In genomic region chr6:91440474-91441144, GRCm38 (mm10) we compare ENCODE assay signal across 8 mouse cellular contexts. TPM values are rescaled to one million over a fixed set of nuclear protein-coding genes. Genes with fewer than 3 reads are reported as not detected.
DNase-seq lines count a peak whose midpoint lies in the region; ATAC-seq lines count a peak whose summit lies in the region.

No protein-coding gene starts in this region.

- intact Hi-C loops in left cerebral cortex, postnatal 14 days (cut with DNase I) = no loop called here

- H3K4me2 ChIP-seq in intestine, embryonic 14.5 days (ENCODE audit: low read length) = peak overlapping the region; percentile 97

- 2% methylated on average over 30 of the region's 30 CpGs for WGBS in intestine, embryonic 14.5 days

- DNase-seq in adrenal gland, adult 18-20 months (ENCODE audit: low spot score in 2 of 2) = peak; percentile 96 to 97
- peak; percentile 97 for DNase-seq in embryo, embryonic 11 days
- DNase-seq in gastrocnemius, postnatal 25 days = peak; percentile 88
- DNase-seq in intestine, embryonic 14.5 days (ENCODE audit: low spot score) = peak; percentile 99
- peak; percentile 98 to 99 for DNase-seq in left cerebral cortex, postnatal 14 days (ENCODE audit: low spot score in 2 of 2)
- DNase-seq in mesoderm, embryonic 11.5 days (ENCODE audit: low read depth, low spot score) = peak; percentile 96
- DNase-seq in right cerebral cortex, postnatal 36 days (ENCODE audit: low spot score in 2 of 2) = peak; percentile 96
- DNase-seq in yolk sac, embryonic 10.5 days (ENCODE audit: low spot score) = peak; percentile 95

- peak overlapping the region; percentile 65 for H3K9ac ChIP-seq in intestine, embryonic 14.5 days (ENCODE audit: low read length)

- H3K4me3 ChIP-seq in intestine, embryonic 14.5 days (ENCODE audit: low read depth, low read length) = peak overlapping the region; percentile 62

- H3K4me1 ChIP-seq in intestine, embryonic 14.5 days (replicated peaks; ENCODE audit: control insufficient read depth, insufficient read depth, low read length) = no peaks in the 10 kb centered on the region; the same call in 1 of the 2 replicates

- peak; percentile 96 for ATAC-seq in intestine, embryonic 14.5 days (replicated peaks; ENCODE audit: low FRiP score, low TSS enrichment, low read depth)

- peaks cover 10% of the 10 kb centered on the region for H3K27me3 ChIP-seq in intestine, embryonic 14.5 days (replicated peaks; ENCODE audit: control insufficient read depth, insufficient read depth, low read length)

- peak overlapping the region; percentile 54 for H3K27ac ChIP-seq in intestine, embryonic 14.5 days (ENCODE audit: low read depth)

- no peaks in the 10 kb centered on the region for H3K9me3 ChIP-seq in intestine, embryonic 14.5 days (ENCODE audit: control insufficient read depth, low read length)

- H3K36me3 ChIP-seq in intestine, embryonic 14.5 days (ENCODE audit: control insufficient read depth, insufficient read depth, low read length) = no peaks in the 10 kb centered on the region

RNA-seq across cellular contexts. Expression of gene Wnt7a, which starts 29.4 kb away (rescaled TPM):
- not detected for total RNA-seq in adrenal gland, adult 18-20 months (2021)
- not detected for total RNA-seq in gastrocnemius, postnatal 25 days (2021)
- 0.05 TPM in 1 of 2 replicates, not detected in the other for polyA plus RNA-seq in intestine, embryonic 14.5 days (2014; fragmentation: Nextera tagmentation; extraction: Ambion mirVana)
- 10 to 100 TPM; 11.5 to 18.4 TPM for total RNA-seq in left cerebral cortex, postnatal 14 days (2021)

RNA-seq across cellular contexts. Expression of gene Chchd4, which starts 32.7 kb away (rescaled TPM):
- 10 to 100 TPM; 19.5 to 21.5 TPM for total RNA-seq in adrenal gland, adult 18-20 months (2021)
- total RNA-seq in gastrocnemius, postnatal 25 days (2021) = 1 to 10 TPM; 8.6 to 8.7 TPM
- polyA plus RNA-seq in intestine, embryonic 14.5 days (2014; fragmentation: Nextera tagmentation; extraction: Ambion mirVana) = 37.7 and 38.5 TPM in 2 replicates
- total RNA-seq in left cerebral cortex, postnatal 14 days (2021) = 10 to 100 TPM; 19.0 to 19.5 TPM

RNA-seq across cellular contexts. Expression of gene Tmem43, which starts 32.9 kb away (rescaled TPM):
- 10 to 100 TPM; 45.9 to 55.6 TPM for total RNA-seq in adrenal gland, adult 18-20 months (2021)
- 10 to 100 TPM; 22.7 to 39.4 TPM for total RNA-seq in gastrocnemius, postnatal 25 days (2021)
- 45.4 and 48.3 TPM in 2 replicates for polyA plus RNA-seq in intestine, embryonic 14.5 days (2014; fragmentation: Nextera tagmentation; extraction: Ambion mirVana)
- 10 to 100 TPM; 23.0 to 26.7 TPM for total RNA-seq in left cerebral cortex, postnatal 14 days (2021)

Comparison
In these comparisons a context has a peak if more than half of its experiments do, and no peak if none do; other contexts are left out.
1. Peak in every context shown above with its lines: DNase-seq, ATAC-seq, H3K4me3 ChIP-seq and H3K27ac ChIP-seq.
2. RNA of gene Wnt7a, which starts 29.4 kb away (total RNA-seq): 11.5 to 18.4 TPM in left cerebral cortex, postnatal 14 days; not detected in adrenal gland, adult 18-20 months and not detected in gastrocnemius, postnatal 25 days; every median in the first group is over 10 times any median in the second.